Mouse (Mus musculus): ENCODE measurements at regions not wholly inside any gene's neighbourhood (a gene's known extent, or its start where the extent isn't known, plus 50 kb on each side); places are given as distances from the start of the nearest gene placed in this dataset.

DNA sequence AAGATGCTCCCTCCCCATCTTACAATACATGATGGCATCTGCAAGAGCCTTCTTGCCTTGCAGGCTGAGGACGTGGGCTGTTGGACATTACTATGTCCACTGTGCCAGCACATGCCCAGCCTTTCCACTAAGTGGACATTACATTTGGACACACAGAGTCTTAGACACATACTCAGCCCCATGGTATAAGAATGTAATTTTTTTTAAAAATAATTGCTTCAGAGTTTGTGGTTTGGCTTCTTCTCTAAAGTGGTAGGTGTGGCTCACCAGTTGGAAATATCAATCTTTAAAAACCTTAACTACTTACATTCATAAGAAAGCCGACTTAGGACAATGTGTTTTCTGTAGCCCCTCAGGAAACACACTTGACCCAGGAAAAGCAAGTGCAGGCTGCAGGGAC, 299.7 kb upstream of the Thbs1 start:
- DNase-seq (ENCODE audit: low spot score in 2 of 2), result no peak

DNA sequence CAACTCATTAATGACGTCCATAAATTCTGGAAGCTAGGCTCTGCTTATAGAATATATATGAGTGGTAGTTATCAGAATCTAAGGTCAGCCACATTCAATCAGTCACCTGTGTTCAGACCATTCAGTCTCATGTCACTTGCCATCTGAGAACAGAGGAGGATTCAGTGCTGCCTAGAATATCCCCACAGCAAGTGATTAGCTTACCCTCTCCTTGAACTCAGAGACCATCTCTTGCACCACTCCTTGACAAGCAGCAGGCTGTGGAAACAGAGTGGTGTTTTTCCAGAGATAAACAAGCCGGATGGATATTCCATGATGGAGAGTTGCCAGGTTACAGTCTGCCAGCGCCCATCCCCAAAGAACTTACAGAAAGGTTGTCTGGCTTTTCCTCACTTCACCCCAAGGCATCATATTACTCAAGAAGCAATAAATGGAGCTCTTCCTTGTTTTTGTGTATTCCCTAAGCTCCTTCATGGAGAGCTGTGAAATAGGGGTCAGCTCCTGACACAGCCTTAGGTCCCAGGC, 291.9 kb upstream of the Thbs1 start:
- DNase-seq (ENCODE audit: low spot score in 2 of 2), result no peak

DNA sequence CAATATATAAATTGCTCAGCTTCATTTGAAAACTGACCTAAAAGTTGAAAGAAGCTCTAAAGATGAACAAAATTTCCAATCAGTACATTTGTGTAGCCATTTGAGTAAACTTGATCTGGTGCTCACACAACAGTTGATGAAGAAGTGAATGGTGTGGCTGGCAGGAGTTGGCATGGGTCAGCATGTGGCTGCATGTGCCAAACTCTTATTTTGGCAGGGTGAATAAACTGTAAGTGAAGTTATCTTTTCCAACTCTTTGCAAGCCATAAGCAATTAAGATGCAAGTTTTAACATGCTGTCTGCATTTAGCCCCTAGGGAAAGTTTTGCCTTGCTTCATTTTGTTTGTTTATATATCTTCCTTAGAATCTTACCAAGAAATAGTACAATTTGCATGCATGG, 291.0 kb upstream of the Thbs1 start:
- no peak for DNase-seq (ENCODE audit: low spot score in 2 of 2)

DNA sequence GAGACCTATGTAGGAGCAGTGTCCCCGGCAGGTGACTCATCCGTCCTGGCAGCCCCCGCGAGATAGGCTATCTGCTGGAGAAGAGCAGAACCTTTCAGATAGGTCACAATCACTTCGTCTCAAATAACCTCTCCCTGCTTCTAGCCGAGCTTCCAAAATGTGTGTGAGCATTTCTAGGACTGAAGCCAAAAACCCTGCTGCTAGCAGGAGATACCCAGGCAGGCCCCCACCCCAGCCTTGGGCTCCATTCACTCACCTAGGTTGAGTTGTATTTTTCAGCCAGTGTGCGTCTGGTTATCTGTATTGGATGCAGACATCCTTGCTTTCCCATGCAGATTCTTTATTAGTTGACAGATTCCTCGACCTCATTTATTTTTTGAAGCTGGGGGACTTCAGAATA, 286.6 kb upstream of the Thbs1 start:
- no peak for DNase-seq (ENCODE audit: low spot score in 2 of 2)

GRCm38 (mm10) chr2:117827278-117827677, 284.4 kb upstream of the Thbs1 start:
- no peak for DNase-seq (ENCODE audit: low spot score in 2 of 2)

DNA sequence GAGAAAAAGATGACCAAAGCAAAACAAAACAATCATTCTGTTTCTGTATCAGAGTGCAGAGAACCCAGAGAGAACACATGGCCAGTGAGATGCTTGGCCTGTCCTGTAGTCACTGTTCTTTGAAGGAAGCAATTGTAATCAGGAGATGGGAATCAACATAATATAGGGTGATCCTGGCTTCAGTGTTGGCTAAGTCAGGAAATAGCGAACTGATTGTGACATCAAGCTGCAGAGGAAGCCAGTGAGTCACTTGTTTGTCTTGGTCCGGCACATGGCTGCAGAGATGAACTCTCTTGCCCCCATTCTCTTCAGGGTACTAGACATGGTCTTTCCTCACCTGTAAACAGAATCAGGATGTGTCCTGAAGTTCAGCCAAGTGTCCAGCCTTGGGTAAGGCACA, 273.3 kb upstream of the Thbs1 start:
- DNase-seq (ENCODE audit: low spot score in 2 of 2), result peak; percentile 35 to 54

- DNase-seq (ENCODE audit: low spot score in 2 of 2), result peak in 1 of 2 experiments; percentile 48
These were observed 271.3 kb upstream of the Thbs1 start for GRCm38 (mm10) chr2:117840406-117840805.

DNA sequence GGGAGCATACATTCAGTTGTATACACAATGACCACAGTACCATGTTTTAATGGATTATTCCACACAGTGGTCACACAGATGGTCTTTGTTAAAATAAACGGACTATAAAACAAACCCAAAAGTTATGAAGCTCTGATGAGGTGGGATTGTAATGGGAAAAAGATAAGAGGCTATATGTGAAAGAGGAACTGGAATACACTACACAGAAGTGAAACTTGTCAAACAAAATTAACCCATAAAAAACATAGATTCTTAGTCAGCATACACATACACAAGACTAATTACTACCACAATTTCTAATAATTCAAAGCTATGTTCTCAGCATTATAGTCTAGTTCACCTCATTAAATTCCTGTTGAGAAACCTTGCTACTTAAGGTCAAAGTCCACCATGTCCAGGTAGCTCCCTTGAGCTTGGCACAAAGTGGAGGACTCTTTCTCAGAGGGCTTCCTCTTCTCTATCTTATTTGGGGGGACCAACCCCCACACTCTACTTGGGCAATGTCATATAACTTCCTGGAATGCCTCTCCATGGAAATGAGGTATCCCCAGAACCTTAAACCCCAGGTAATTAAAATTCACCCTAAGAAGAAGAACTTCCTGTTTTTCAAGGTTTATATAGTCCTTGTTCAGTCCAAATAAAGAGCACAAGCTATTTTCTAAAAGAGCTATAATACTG, 269.2 kb upstream of the Thbs1 start:
- no peak for DNase-seq (ENCODE audit: low spot score in 2 of 2)

DNA sequence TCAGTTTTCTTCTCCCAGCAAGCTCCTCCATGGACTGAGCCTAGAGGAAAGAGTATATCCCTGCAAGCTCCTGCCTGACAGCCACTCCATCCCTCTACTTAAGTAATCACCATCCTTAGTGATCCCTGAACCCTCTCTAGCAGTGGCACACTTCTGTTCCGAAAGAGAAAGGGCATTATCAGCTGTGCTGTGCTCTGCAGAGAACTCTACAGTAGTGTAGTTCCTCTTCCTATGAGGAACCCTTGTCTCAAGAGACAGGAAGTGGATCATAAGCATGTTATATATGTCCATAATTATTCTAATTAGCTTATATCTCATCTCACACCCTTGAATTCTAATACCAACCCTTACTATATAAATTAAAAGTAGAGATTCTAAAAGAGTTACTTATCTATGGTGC, 259.2 kb upstream of the Thbs1 start:
- DNase-seq (ENCODE audit: low spot score in 2 of 2), result no peak

DNA sequence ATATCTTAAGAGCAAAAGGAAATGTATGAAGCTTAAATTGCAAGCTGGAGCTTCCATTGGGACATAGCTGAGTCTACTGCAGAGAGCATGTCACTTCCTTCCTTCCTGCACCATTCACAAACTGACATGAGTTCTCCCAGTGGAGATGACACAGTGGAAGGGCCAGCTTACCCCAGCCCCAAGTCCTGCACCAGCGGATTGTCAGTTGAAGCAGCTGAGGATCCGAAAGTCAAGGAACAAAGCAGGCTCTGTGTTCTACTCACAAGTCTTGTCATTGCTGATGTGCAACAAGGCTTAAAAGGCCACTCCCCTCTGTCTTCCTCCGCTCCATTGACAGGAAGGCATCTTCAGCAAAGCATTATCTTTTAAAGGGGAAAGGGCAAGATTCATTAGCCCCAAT, 249.4 kb upstream of the Thbs1 start:
- DNase-seq (ENCODE audit: low spot score in 2 of 2), result no peak

- DNase-seq (ENCODE audit: low spot score in 2 of 2), result no peak
These were observed 246.6 kb upstream of the Thbs1 start for GRCm38 (mm10) chr2:117865119-117865518.

DNA sequence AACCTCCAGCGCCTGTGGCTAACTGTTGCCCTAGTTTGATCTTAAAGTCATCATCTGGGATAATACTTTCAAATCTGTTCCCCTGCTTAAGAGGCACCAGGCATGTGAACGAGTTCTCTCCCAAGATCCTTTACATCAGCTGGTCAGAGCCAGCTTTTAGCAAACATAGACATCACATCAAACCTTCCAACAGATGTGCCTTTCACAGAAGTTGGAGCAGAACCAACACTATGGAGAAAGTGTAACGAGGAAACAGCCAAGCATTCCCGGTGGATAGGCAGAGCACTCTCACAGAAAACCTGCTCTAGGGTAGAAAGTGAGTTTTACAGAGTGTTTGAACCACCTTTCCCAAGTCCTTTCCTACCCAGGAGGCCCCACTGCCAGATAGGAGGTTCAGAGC, 244.7 kb upstream of the Thbs1 start:
- no peak for DNase-seq (ENCODE audit: low spot score in 2 of 2)

DNA sequence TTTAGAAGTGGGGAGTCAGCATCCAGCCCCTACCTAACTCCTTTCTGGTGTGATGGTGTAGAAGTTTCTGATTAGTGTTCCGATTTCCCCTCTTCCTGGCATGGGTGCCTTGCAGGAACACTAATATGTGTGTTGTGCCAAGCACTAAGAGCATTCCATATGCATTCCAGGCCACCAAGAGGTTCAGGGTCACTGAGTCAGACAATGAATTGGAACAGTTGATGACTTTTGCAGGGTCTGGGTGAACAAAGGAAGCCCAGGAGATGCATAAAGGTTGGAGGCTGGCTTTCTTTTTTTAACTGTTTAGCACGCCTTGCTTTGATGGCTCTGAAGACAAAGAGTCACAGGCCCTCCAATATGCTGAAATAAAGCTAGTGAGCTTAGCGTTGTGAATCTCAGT, 244.3 kb upstream of the Thbs1 start:
- DNase-seq (ENCODE audit: low spot score in 2 of 2), result no peak

DNA sequence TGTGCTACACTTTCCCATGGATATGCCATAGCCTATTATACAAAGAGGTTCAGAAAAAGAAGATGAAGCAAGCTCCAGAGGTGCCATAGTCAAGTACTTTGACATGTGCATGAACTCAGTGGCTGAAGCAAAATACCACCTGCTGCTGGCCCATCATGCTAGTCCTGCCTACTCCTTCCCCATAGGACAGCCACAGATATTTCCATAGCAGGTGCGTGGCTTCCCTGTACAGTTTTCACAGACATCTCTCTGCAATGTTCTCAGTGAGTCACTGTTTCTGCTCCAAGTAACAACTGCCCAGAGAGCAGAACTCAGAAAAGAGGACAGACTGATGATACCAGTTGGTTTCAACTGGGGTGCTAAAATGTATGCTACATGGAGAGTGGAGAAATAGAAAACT, 242.8 kb upstream of the Thbs1 start:
- DNase-seq (ENCODE audit: low spot score in 2 of 2), result no peak

GRCm38 (mm10) chr2:117871507-117872282, 240.0 kb upstream of the Thbs1 start:
- DNase-seq (ENCODE audit: low spot score in 2 of 2), result no peak

- DNase-seq (ENCODE audit: low spot score in 2 of 2), result peak; percentile 7 to 13
These were observed 233.9 kb upstream of the Thbs1 start for GRCm38 (mm10) chr2:117877816-117878215.

GRCm38 (mm10) chr2:117882136-117882535, 229.5 kb upstream of the Thbs1 start:
- DNase-seq (ENCODE audit: low spot score in 2 of 2), result no peak

- no peak for DNase-seq (ENCODE audit: low spot score in 2 of 2)
These were observed 228.8 kb upstream of the Thbs1 start for GRCm38 (mm10) chr2:117882890-117883289.

DNA sequence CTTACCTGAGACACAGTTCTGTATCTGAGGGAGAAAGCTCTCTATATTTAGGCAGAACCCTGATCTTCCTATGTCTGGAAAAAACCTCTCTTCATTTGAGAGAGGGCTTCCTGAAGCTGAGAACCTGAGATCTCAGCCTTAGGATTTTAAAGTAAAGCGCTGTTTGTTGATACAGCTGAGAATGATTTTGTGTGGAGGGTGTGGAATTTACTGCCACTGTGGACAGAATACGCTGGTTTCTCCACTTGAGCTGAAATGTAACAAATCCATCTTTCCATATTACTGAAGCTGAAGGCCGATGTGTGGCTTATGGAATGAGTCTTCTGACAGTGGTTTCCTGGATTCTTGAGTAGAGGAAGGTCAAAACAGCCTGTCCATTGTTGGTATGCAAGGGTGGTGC, 225.2 kb upstream of the Thbs1 start:
- DNase-seq (ENCODE audit: low spot score in 2 of 2), result no peak

DNA sequence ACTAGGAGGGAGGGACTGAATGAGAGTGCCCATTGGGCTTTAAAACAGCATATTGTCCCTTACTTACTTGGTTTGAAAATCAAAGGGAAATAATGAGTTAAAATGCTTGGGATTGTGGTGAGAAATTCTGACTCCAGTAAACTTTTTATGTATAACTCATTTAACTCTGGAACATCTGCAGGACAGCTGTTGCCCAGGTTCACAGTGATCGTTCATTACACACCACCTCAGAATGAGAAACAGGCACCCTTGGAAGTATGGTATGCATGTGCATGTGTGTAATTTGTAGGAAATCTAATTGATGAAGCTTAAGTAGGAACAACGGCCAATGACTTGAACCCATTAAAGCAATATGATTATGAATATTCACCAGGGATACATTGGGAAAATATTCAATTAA, 210.4 kb upstream of the Thbs1 start:
- DNase-seq (ENCODE audit: low spot score in 2 of 2), result no peak

- DNase-seq (ENCODE audit: low spot score in 2 of 2), result no peak
These were observed 208.8 kb upstream of the Thbs1 start for GRCm38 (mm10) chr2:117902837-117903236.

- no peak for DNase-seq (ENCODE audit: low spot score in 2 of 2)
These were observed 208.0 kb upstream of the Thbs1 start for GRCm38 (mm10) chr2:117903705-117904104.

GRCm38 (mm10) chr2:117906509-117906908, 205.2 kb upstream of the Thbs1 start:
- no peak for DNase-seq (ENCODE audit: low spot score in 2 of 2)
